Mouse (Mus musculus): ENCODE measurements around the gene Cmbl. TPM values are rescaled to one million over a fixed set of nuclear protein-coding genes. Genes with fewer than 3 reads are reported as not detected.

Cmbl gene
- total RNA-seq (2021): 100 to 1,000 TPM; 117 to 206 TPM
- long read RNA-seq, experiment 1, transcript Cmbl-201 (6 exons, 1,155 nt): major isoform, 112 of 185 reads
- long read RNA-seq, experiment 1, transcript Cmbl-204 (6 exons, 777 nt): minor isoform, 25 of 185 reads
- long read RNA-seq, experiment 1, partial matches to known transcripts: 10 of 185 reads
- long read RNA-seq, experiment 1, other reads (novel, unspliced or antisense): 38 of 185 reads
- long read RNA-seq, experiment 2, transcript Cmbl-204 (6 exons, 777 nt): minor isoform, 20 of 63 reads
- long read RNA-seq, experiment 2, transcript Cmbl-201 (6 exons, 1,155 nt): major isoform, 30 of 63 reads
- long read RNA-seq, experiment 2, partial matches to known transcripts: 4 of 63 reads
- long read RNA-seq, experiment 2, other reads (novel, unspliced or antisense): 9 of 63 reads

GRCm38 (mm10) chr15:31565184-31565583 is at the start of gene Cmbl:
Cmbl (plus strand) TSS chr15:31565389.
- DNase-seq: peak; percentile 53 to 55

DNA sequence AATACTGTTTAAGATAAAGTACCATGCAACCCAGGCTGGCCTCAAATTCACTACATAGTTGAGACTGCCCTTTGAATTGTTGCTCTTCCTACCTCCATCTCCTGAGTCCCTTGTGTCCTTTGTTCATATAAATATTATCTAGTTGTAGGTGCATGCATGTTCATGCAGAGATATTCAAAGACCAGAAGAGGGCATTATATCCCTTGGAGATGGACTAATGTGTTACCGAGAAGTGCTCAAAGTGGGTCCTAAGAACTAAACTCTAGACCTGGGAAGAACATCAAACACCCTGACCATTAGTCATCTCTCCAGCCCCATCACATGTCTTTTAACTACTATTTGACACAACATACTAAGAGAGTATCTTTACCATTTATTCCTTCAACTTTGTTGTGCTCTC is 48.0 kb upstream of the Cmbl start:
- no peak for DNase-seq

GRCm38 (mm10) chr15:31518371-31518770 is 46.8 kb upstream of the Cmbl start:
- no peak for DNase-seq

DNA sequence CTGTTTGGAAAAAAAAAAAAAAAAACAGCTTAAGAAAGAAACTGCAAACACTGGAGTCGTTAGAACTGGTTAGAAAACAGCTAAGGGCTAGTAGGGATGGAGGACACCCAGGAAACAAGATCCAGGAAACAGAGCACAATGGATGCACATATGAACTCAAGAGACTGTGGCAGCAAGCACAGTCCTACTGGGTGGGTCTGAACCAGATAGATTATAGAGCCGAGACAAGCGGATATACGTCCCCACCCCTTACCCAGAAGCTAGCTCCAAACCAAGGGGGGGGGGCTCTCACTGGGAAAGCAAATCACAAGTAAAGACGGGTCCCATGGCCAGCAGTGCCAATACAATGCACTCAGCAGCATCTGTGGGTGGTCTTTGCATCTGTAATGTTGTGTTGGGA is 46.2 kb upstream of the Cmbl start:
- DNase-seq: no peak

- DNase-seq: no peak
These were observed 38.7 kb upstream of the Cmbl start for GRCm38 (mm10) chr15:31526463-31526862.

DNA sequence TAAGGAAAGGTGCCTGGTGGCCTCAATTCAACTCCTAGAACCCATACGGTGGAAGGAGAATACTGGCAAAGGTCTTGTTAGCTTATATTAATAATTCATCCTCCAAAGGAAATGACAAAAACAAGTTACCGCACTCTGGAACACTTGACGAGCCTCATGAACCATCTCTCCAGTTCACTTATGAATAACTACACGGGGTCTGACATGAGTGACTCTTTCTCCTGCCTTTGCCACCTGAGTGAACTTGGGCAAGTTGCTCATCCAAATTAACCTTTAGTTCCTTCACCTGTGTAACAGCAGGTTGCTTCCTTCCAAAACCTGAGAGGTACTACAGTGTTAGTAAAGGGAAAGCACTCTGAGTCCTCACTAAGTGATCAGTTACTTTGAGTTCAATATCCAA is 36.7 kb upstream of the Cmbl start:
- DNase-seq: no peak

DNA sequence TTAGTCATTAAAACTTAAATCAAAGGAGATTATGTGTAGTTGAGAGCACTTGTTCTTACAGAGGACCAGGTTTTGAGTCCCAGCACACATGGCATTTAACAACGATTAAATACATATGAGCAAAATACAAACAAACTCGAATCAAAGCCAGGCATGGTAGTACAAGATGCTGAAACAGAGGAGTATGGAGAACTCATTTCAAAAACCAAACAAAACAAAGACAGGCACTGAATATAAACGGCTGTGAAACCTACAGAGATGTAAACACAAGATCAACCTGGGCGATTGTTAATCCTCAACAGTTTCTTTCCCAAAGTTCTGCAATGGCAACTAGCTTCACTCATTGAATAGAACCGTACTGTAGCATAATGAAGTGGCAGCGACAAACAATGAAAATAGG is 36.1 kb upstream of the Cmbl start:
- DNase-seq: no peak

- peak; percentile 39 to 60 for DNase-seq
These were observed 35.2 kb upstream of the Cmbl start for GRCm38 (mm10) chr15:31529811-31530658.

DNA sequence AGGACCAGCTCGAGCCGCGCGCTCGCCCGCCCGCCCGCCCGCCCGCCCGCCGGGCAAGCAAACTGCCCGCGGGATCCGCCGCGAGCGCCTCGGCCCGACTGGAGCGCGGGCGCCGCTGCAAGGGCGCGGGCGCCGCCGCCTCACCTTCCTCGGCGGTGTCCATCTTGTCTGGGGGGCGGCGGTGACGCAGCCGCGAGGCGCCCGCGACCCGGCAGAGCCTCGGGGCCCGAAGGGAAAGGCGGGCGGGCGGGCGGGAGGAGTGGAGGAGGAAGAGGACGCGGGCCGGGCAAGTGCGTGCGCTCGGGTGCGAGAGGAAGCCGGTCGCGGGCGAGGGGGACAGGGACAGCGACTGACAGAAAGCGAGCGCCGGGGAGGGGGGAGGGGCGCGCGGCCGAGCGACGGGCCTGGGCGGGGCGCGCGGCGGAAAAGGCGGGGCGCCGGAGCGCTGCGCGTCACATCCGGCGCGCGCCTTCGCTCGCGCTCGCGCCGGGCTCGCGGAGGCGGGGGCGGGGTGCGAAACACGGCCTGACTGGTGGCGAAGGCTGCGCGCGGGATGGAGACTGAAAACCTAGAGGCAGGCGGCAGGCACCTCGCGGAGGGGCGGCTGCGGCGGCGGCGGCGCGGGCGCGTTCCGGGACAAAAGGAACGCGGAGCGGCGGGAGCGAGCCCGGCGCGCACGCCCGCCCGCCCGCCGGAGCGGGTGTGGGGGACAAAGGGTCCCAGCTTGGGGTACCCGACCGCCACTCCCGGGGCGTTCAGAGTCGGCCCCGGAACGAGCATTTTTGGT is 34.3 kb upstream of the Cmbl start, which contains the start of gene March6:
March6 (minus strand) TSS at position 395 of the 787 bp plus-strand sequence.
- DNase-seq: peak; percentile 90 to 96

DNA sequence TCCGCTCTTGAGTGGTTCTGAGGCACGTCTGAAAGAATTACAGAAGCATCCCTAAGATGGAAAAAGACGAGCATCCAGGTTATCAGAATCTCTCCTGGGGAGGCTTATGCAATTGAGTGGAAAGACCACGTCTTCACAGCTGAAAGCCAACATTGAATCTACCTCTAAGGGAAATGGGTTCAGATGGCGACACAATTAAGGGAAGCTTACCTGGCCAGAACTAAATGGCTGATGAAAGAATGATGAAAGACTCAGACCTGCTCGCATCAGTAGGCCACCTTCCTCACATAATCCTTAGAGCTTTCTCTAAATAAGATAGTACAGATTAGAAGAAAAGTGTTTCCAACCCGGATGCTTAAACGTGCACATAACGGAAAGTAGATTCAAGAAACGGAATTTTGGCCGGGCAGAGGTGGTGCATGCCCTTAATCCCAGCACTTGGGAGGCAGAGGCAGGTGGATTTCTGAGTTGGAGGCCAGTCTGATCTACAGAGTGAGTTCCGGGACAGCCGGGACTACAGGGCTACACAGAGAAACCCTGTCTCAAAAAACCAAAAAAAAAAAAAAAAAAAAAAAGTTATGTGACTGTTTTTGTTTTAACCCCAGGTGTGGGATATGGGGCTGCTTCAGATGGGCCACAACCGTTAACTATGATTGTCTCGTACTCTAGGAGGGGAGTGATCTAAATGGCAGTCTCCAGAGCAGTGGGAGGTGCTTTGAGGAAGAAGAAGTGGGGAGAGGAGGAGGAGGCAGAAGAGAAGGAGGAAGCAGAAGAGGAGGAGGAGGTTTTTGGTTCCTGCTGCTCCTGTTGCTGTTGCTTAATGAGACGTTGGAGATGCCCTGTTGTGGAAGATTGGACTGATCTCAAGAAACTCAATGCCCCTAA is 33.5 kb upstream of the Cmbl start:
- no peak for DNase-seq

DNA sequence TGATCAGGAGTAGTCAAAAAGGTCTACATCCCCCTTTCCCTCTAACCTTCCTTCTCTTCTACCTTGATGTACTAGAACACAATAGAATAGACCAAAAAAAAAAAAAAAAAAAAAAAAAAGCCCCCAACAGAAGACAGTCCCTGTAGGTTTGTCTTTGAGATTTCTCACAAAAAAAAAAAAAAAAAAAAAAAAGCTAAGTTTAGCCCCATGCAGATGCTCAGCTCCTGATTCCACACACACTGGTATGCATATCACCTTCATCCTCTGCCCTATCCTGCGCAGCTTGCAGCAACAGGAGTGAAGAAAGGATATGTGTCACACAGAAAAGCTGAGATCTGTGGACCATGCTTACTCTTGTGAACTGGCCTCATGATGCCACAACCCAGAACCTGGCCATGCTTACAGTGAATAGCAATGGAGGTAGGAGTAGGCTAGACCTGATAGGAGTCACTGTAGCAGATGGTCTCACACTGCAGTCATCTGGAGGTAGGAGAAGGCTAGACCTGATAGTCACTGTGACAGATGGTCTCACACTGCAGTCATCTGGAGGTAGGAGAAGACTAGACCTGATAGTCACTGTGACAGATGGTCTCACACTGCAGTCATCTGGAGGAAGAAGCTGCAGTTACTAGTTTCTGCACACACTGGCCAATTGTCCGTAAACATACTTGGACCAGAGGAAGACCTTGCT is 32.7 kb upstream of the Cmbl start:
- DNase-seq: no peak

DNA sequence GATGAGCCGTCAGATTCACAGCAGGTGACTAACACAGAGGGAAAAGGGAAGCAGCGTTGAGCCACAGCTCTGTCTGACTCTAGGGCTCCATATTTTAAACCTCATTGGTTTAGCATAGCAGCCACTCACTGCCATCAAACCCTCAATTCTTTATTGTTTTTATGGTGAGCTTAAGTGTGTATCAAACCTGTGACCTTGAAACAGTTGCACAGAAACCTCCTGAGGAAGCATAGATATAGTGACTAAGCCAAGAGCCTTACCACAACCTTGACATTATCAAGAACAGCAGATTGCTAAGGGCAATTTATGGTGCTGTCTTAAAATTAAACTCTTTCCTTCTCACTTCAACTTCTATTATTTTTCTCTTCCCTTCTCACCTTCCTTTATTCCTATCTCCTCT is 31.7 kb upstream of the Cmbl start:
- no peak for DNase-seq

GRCm38 (mm10) chr15:31534421-31535258 is 30.5 kb upstream of the Cmbl start:
- DNase-seq: no peak

- DNase-seq: peak in 1 of 2 experiments; percentile 12
These were observed 29.8 kb upstream of the Cmbl start for GRCm38 (mm10) chr15:31535259-31535855.

- peak; percentile 61 to 72 for DNase-seq
These were observed 29.0 kb upstream of the Cmbl start for GRCm38 (mm10) chr15:31536051-31536737.

- DNase-seq: no peak
These were observed 27.5 kb upstream of the Cmbl start for GRCm38 (mm10) chr15:31537706-31538105.

GRCm38 (mm10) chr15:31538346-31538745 is 26.8 kb upstream of the Cmbl start:
- DNase-seq: no peak

GRCm38 (mm10) chr15:31539643-31540512 is 25.3 kb upstream of the Cmbl start:
- no peak for DNase-seq
